Mouse (Mus musculus): ENCODE data around the gene Afdn. TPM values are rescaled to one million over a fixed set of nuclear protein-coding genes. Genes with fewer than 3 reads are reported as not detected.
"Not testable (repeated sequence)": the region's sequence is repeated elsewhere in the genome, so short reads cannot be mapped to it uniquely, and the experiment has no call there.

Afdn gene
- polyA plus RNA-seq, 1 experiment from 2014 or later, result 40.4 TPM

- Histone ChIP-seq H3K9me3 (replicated peaks; ENCODE audit: control insufficient read depth, low read length) (no peaks in the 10 kb centered on the region), H3K36me3 (ENCODE audit: control insufficient read depth, insufficient read depth) (no peaks in the 10 kb centered on the region), H3K4me1 (ENCODE audit: control insufficient read depth, insufficient read depth, low read length) (peaks cover 10% of the 10 kb centered on the region), H3K9ac (ENCODE audit: low read length) (no peak overlapping the region), H3K4me3 (ENCODE audit: low read length) (no peak overlapping the region), H3K27me3 (ENCODE audit: control insufficient read depth, insufficient read depth, low read length) (no peaks in the 10 kb centered on the region), H3K4me2 (ENCODE audit: low read depth, low read length) (no peak overlapping the region), H3K27ac (ENCODE audit: low read length) (no peak overlapping the region)
- WGBS, result 62% methylated on average over 6 of the region's 6 CpGs
- no peak for ATAC-seq (replicated peaks; ENCODE audit: extremely low read depth, insufficient read depth, low FRiP score)
Measured at GRCm38 (mm10) chr17:13754940-13755339, 5.4 kb upstream of the Afdn start.

GRCm38 (mm10) chr17:13758586-13758985 lies 1.8 kb upstream of the Afdn start:
- H3K27ac ChIP-seq (ENCODE audit: low read length), result no peak overlapping the region; the same call in 1 of the 2 replicates
- H3K9me3 ChIP-seq (replicated peaks; ENCODE audit: control insufficient read depth, low read length), result no peaks in the 10 kb centered on the region
- H3K4me1 ChIP-seq (ENCODE audit: control insufficient read depth, insufficient read depth, low read length), result peaks cover 19% of the 10 kb centered on the region
- no peaks in the 10 kb centered on the region for H3K27me3 ChIP-seq (ENCODE audit: control insufficient read depth, insufficient read depth, low read length)
- H3K9ac ChIP-seq (ENCODE audit: low read length), result peak overlapping the region; percentile 93; the same call in 1 of the 2 replicates
- 83% methylated on average over 7 of the region's 7 CpGs for WGBS
- H3K36me3 ChIP-seq (ENCODE audit: control insufficient read depth, insufficient read depth), result no peaks in the 10 kb centered on the region
- no peak for ATAC-seq (replicated peaks; ENCODE audit: extremely low read depth, insufficient read depth, low FRiP score)
- H3K4me2 ChIP-seq (ENCODE audit: low read depth, low read length), result peak overlapping the region; percentile 99
- H3K4me3 ChIP-seq (ENCODE audit: low read length), result peak overlapping the region; percentile 95

- peak overlapping the region; percentile 99 for H3K4me2 ChIP-seq (ENCODE audit: low read depth, low read length)
- ATAC-seq (replicated peaks; ENCODE audit: extremely low read depth, insufficient read depth, low FRiP score), result no peak
- no peaks in the 10 kb centered on the region for H3K36me3 ChIP-seq (ENCODE audit: control insufficient read depth, insufficient read depth)
- WGBS, result 12% methylated on average over 13 of the region's 13 CpGs
- H3K27me3 ChIP-seq (ENCODE audit: control insufficient read depth, insufficient read depth, low read length), result no peaks in the 10 kb centered on the region
- peak overlapping the region; percentile 95 for H3K4me3 ChIP-seq (ENCODE audit: low read length)
- H3K9ac ChIP-seq (ENCODE audit: low read length), result peak overlapping the region; percentile 93
- H3K9me3 ChIP-seq (replicated peaks; ENCODE audit: control insufficient read depth, low read length), result no peaks in the 10 kb centered on the region
- H3K27ac ChIP-seq (ENCODE audit: low read length), result peak overlapping the region; percentile 95
- H3K4me1 ChIP-seq (ENCODE audit: control insufficient read depth, insufficient read depth, low read length), result peaks cover 23% of the 10 kb centered on the region
Measured at GRCm38 (mm10) chr17:13759156-13759852, 1.0 kb upstream of the Afdn start.

- Histone ChIP-seq H3K27ac (ENCODE audit: low read length) (peak overlapping the region; percentile 95), H3K4me1 (ENCODE audit: control insufficient read depth, insufficient read depth, low read length) (peaks cover 32% of the 10 kb centered on the region), H3K4me3 (ENCODE audit: low read length) (peak overlapping the region; percentile 95), H3K9ac (ENCODE audit: low read length) (peak overlapping the region; percentile 93), H3K4me2 (ENCODE audit: low read depth, low read length) (peak overlapping the region; percentile 99), H3K9me3 (replicated peaks; ENCODE audit: control insufficient read depth, low read length) (no peaks in the 10 kb centered on the region), H3K27me3 (ENCODE audit: control insufficient read depth, insufficient read depth, low read length) (no peaks in the 10 kb centered on the region), H3K36me3 (ENCODE audit: control insufficient read depth, insufficient read depth) (no peaks in the 10 kb centered on the region)
- peak; percentile 38 for ATAC-seq (replicated peaks; ENCODE audit: extremely low read depth, insufficient read depth, low FRiP score)
- under 1% methylated on average over 47 of the region's 72 CpGs for WGBS
Measured at GRCm38 (mm10) chr17:13760675-13761178, 388 bp downstream of the Afdn start.

GRCm38 (mm10) chr17:13761179-13761913 lies 1.0 kb downstream of the Afdn start, which contains the start of gene Tcte2:
Gene Tcte2 (minus strand): TSS chr17:13761825.
- peak within 1 kb of the TSS; percentile 99 for H3K4me2 ChIP-seq (ENCODE audit: low read depth, low read length)
- H3K4me1 ChIP-seq (ENCODE audit: control insufficient read depth, insufficient read depth, low read length), result peaks cover 33% of the 10 kb centered on the region
- under 1% methylated on average over 71 of the region's 74 CpGs for WGBS
- no peaks in the 10 kb centered on the region for H3K27me3 ChIP-seq (ENCODE audit: control insufficient read depth, insufficient read depth, low read length)
- peak within 1 kb of the TSS; percentile 95 for H3K27ac ChIP-seq (ENCODE audit: low read length)
- H3K9ac ChIP-seq (ENCODE audit: low read length), result peak within 1 kb of the TSS; percentile 93
- H3K36me3 ChIP-seq (ENCODE audit: control insufficient read depth, insufficient read depth), result no peaks in the 10 kb centered on the region
- peak; percentile 23 for ATAC-seq (replicated peaks; ENCODE audit: extremely low read depth, insufficient read depth, low FRiP score)
- H3K4me3 ChIP-seq (ENCODE audit: low read length), result peak within 1 kb of the TSS; percentile 95
- H3K9me3 ChIP-seq (replicated peaks; ENCODE audit: control insufficient read depth, low read length), result no peaks in the 10 kb centered on the region

GRCm38 (mm10) chr17:13763819-13764218 lies 3.5 kb downstream of the Afdn start:
- H3K36me3 ChIP-seq (ENCODE audit: control insufficient read depth, insufficient read depth), result no peaks in the 10 kb centered on the region
- H3K4me3 ChIP-seq (ENCODE audit: low read length), result no peak overlapping the region
- peaks cover 32% of the 10 kb centered on the region for H3K4me1 ChIP-seq (ENCODE audit: control insufficient read depth, insufficient read depth, low read length)
- no peaks in the 10 kb centered on the region for H3K9me3 ChIP-seq (replicated peaks; ENCODE audit: control insufficient read depth, low read length)
- 36% methylated on average over 1 of the region's 1 CpGs for WGBS
- no peak for ATAC-seq (replicated peaks; ENCODE audit: extremely low read depth, insufficient read depth, low FRiP score)
- H3K27ac ChIP-seq (ENCODE audit: low read length), result no peak overlapping the region
- no peaks in the 10 kb centered on the region for H3K27me3 ChIP-seq (ENCODE audit: control insufficient read depth, insufficient read depth, low read length)
- H3K9ac ChIP-seq (ENCODE audit: low read length), result no peak overlapping the region
- H3K4me2 ChIP-seq (ENCODE audit: low read depth, low read length), result no peak overlapping the region

GRCm38 (mm10) chr17:13764911-13765310 lies 4.6 kb downstream of the Afdn start:
- not testable (repeated sequence) for H3K27me3 ChIP-seq (ENCODE audit: control insufficient read depth, insufficient read depth, low read length); ATAC-seq (replicated peaks; ENCODE audit: extremely low read depth, insufficient read depth, low FRiP score); H3K9ac ChIP-seq (ENCODE audit: low read length); H3K4me3 ChIP-seq (ENCODE audit: low read length); H3K9me3 ChIP-seq (replicated peaks; ENCODE audit: control insufficient read depth, low read length); H3K27ac ChIP-seq (ENCODE audit: low read length); H3K36me3 ChIP-seq (ENCODE audit: control insufficient read depth, insufficient read depth); H3K4me2 ChIP-seq (ENCODE audit: low read depth, low read length)
- WGBS, result 82% methylated on average over 2 of the region's 2 CpGs
- H3K4me1 ChIP-seq (ENCODE audit: control insufficient read depth, insufficient read depth, low read length), result peaks cover 27% of the 10 kb centered on the region

- Histone ChIP-seq H3K9ac (ENCODE audit: low read length) (no peak overlapping the region), H3K4me1 (ENCODE audit: control insufficient read depth, insufficient read depth, low read length) (peaks cover 19% of the 10 kb centered on the region), H3K9me3 (replicated peaks; ENCODE audit: control insufficient read depth, low read length) (peaks cover 2% of the 10 kb centered on the region; the same call in 1 of the 2 replicates), H3K27ac (ENCODE audit: low read length) (no peak overlapping the region), H3K4me2 (ENCODE audit: low read depth, low read length) (no peak overlapping the region), H3K36me3 (ENCODE audit: control insufficient read depth, insufficient read depth) (no peaks in the 10 kb centered on the region), H3K4me3 (ENCODE audit: low read length) (no peak overlapping the region), H3K27me3 (ENCODE audit: control insufficient read depth, insufficient read depth, low read length) (no peaks in the 10 kb centered on the region)
- ATAC-seq (replicated peaks; ENCODE audit: extremely low read depth, insufficient read depth, low FRiP score), result no peak
- 88% methylated on average over 1 of the region's 1 CpGs for WGBS
Measured at GRCm38 (mm10) chr17:13768531-13768930, 8.2 kb downstream of the Afdn start.

GRCm38 (mm10) chr17:13769256-13769655 lies 8.9 kb downstream of the Afdn start:
- no peaks in the 10 kb centered on the region for H3K27me3 ChIP-seq (ENCODE audit: control insufficient read depth, insufficient read depth, low read length)
- no peaks in the 10 kb centered on the region for H3K36me3 ChIP-seq (ENCODE audit: control insufficient read depth, insufficient read depth)
- peaks cover 15% of the 10 kb centered on the region for H3K4me1 ChIP-seq (ENCODE audit: control insufficient read depth, insufficient read depth, low read length)
- no peak overlapping the region for H3K4me2 ChIP-seq (ENCODE audit: low read depth, low read length)
- peaks cover 2% of the 10 kb centered on the region; the same call in 1 of the 2 replicates for H3K9me3 ChIP-seq (replicated peaks; ENCODE audit: control insufficient read depth, low read length)
- no peak overlapping the region for H3K27ac ChIP-seq (ENCODE audit: low read length)
- ATAC-seq (replicated peaks; ENCODE audit: extremely low read depth, insufficient read depth, low FRiP score), result no peak
- WGBS, result 91% methylated on average over 3 of the region's 3 CpGs
- no peak overlapping the region for H3K4me3 ChIP-seq (ENCODE audit: low read length)
- H3K9ac ChIP-seq (ENCODE audit: low read length), result no peak overlapping the region
